Mouse (Mus musculus): ENCODE data around the gene Fchsd2. TPM values are rescaled to one million over a fixed set of nuclear protein-coding genes. Genes with fewer than 3 reads are reported as not detected.
A peak's percentile ranks its signal among the peaks of the same experiment; 100 is the strongest.

The Fchsd2 gene
- polyA plus RNA-seq, 1 experiment from 2014 or later = 46.2 TPM

DNA sequence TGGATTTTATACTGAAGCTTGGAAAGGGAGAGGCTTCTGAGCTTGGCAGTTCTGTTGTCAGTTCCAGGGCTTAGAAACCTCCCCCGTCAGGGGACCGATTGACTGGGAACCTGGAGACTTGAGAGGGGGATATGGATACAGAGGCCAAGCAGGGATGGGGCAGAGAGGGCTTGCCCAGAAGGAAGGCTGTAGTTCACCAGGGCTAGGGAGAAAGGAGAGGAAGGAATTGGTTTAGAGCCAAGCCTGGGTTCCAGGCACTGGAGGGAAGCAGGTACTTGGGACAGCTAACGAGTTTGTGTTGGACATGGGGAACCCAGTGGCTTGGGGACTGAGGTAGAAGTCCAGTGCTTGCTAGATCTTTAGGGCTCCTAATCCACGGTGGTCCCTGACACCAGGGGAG, 236.9 kb downstream of the Fchsd2 start:
- no peaks in the 10 kb centered on the region for H3K27me3 ChIP-seq (replicated peaks)
- no peak overlapping the region; the same call in 1 of the 2 replicates for H3K9ac ChIP-seq
- H3K4me3 ChIP-seq = no peak overlapping the region
- no peaks in the 10 kb centered on the region for H3K36me3 ChIP-seq (replicated peaks)
- no peak overlapping the region for H3K27ac ChIP-seq
- no peak overlapping the region for H3K4me2 ChIP-seq
- peaks cover 17% of the 10 kb centered on the region for H3K4me1 ChIP-seq
- no peaks in the 10 kb centered on the region for H3K9me3 ChIP-seq
- no peak for ATAC-seq (replicated peaks)
- WGBS = 84% methylated on average over 4 of the region's 4 CpGs

DNA sequence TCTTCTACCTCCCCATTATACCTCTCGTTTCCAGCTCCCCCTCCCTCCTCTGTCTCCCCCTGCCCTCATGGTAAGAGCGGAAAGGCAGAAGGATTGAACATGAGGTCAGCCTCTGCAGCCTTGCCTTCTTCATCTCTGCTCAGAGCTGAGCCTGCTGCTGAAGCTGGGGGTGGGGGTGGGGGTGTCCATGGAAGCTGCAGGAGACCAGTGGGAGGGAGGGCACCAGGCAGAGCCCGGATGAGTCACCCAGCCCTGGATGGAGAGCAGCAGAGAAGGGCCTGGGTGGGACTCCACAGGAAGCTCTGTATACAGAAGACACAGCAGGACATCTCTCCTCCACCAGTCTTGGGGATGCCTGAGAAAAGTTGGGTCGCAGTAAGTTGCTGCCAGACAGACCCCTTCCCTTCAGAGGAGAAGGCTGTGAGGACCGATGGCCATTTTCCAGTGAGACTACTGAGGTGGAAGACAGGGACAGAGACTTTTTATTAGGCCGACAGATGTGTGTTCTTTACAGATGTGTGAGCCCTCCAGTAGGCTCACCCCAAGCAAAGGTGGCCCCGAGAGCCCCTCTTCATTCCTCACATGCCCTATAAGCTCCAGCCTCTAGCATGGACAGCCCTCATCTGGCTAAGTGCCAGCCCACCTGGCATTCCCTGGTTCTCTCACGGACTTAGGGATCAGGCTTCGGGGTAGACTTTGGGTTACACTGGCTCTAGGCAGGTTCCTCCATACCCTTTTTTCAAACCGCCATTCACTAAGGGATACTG, 237.6 kb downstream of the Fchsd2 start:
- Histone ChIP-seq H3K4me1 (peaks cover 17% of the 10 kb centered on the region), H3K9ac (no peak overlapping the region), H3K27me3 (replicated peaks) (no peaks in the 10 kb centered on the region), H3K36me3 (replicated peaks) (no peaks in the 10 kb centered on the region), H3K4me3 (no peak overlapping the region), H3K27ac (no peak overlapping the region), H3K9me3 (no peaks in the 10 kb centered on the region), H3K4me2 (no peak overlapping the region)
- 0 out of 2 replicates have a peak, but pooled peaks have one; percentile 18 for ATAC-seq (replicated peaks)
- WGBS = 74% methylated on average over 10 of the region's 10 CpGs

GRCm38 (mm10) chr7:101330841-101331173, 238.1 kb downstream of the Fchsd2 start:
- H3K4me1 ChIP-seq = peaks cover 17% of the 10 kb centered on the region
- H3K9me3 ChIP-seq = no peaks in the 10 kb centered on the region
- WGBS = 75% methylated on average over 4 of the region's 4 CpGs
- H3K9ac ChIP-seq = no peak overlapping the region
- no peak overlapping the region for H3K4me2 ChIP-seq
- H3K27ac ChIP-seq = no peak overlapping the region
- no peak overlapping the region for H3K4me3 ChIP-seq
- no peaks in the 10 kb centered on the region for H3K27me3 ChIP-seq (replicated peaks)
- no peak for ATAC-seq (replicated peaks)
- no peaks in the 10 kb centered on the region for H3K36me3 ChIP-seq (replicated peaks)

DNA sequence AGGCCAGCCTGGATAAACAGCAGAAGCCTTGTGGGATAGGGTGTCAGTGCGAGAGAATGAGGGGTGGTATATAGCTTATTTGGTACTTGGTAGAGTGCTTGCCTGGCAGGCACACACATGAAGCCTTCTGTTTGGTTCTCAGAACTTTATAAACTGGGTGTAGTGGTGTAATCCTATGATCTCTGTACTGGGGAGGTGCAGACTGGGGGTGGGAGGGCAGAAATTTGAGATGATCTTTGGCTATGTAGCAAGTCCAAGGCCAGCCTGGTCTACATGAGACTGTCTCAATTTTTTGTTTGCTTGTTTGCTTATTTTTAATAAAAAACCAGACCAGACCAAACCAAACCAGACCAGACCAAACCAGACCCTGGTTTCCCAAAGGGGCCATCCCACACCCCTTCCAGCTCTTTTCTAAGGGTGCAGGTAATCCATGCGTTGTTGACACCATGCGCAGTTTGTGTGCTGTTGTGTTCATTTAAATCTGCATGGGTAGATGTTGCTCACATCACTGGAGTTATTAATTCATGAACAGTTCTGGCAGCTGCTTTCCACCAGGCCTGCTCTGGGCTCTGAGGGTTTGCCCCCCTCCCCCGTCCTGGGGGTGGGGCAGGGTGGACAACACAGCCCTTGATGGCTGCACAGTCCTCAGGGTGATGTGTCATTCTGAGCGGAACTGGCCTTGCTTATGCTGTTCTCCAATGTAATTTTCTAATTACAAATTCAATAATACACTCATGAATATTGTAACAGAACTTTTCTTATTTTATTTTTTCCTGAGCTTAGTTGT, 239.6 kb downstream of the Fchsd2 start:
- no peaks in the 10 kb centered on the region for H3K27me3 ChIP-seq (replicated peaks)
- 83% methylated on average over 5 of the region's 5 CpGs for WGBS
- H3K36me3 ChIP-seq (replicated peaks) = no peaks in the 10 kb centered on the region
- no peak for ATAC-seq (replicated peaks)
- no peak overlapping the region for H3K4me3 ChIP-seq
- peak overlapping the region; percentile 16; the same call in 1 of the 2 replicates for H3K9ac ChIP-seq
- H3K4me2 ChIP-seq = no peak overlapping the region
- H3K4me1 ChIP-seq = peaks cover 17% of the 10 kb centered on the region
- no peak overlapping the region for H3K27ac ChIP-seq
- no peaks in the 10 kb centered on the region for H3K9me3 ChIP-seq

Other genes starting within 250 kb of the Fchsd2 start
- 4.7 and 5.9 TPM in 2 replicates for gene Relt, start 229.4 kb upstream of the Fchsd2 start, polyA plus RNA-seq (2015; fragmentation: Nextera tagmentation; extraction: Ambion mirVana)
- gene Arhgef17, start 160.8 kb upstream of the Fchsd2 start, polyA plus RNA-seq (2015; fragmentation: Nextera tagmentation; extraction: Ambion mirVana) = 13.9 and 14.4 TPM in 2 replicates
- gene P2ry6, start 118.2 kb upstream of the Fchsd2 start, polyA plus RNA-seq (2015; fragmentation: Nextera tagmentation; extraction: Ambion mirVana) = 3.2 and 3.6 TPM in 2 replicates
- 0.13 and 0.17 TPM in 2 replicates for gene P2ry2, start 80.0 kb upstream of the Fchsd2 start, polyA plus RNA-seq (2015; fragmentation: Nextera tagmentation; extraction: Ambion mirVana)
- gene Atg16l2, start 209.4 kb downstream of the Fchsd2 start, polyA plus RNA-seq (2015; fragmentation: Nextera tagmentation; extraction: Ambion mirVana) = 26.1 and 26.9 TPM in 2 replicates
- 8.7 and 9.6 TPM in 2 replicates for gene Stard10, start 224.2 kb downstream of the Fchsd2 start, polyA plus RNA-seq (2015; fragmentation: Nextera tagmentation; extraction: Ambion mirVana)